Mouse (Mus musculus): ENCODE data around the gene Atl3. TPM values are rescaled to one million over a fixed set of nuclear protein-coding genes. Genes with fewer than 3 reads are reported as not detected.

Gene Atl3
- polyA plus RNA-seq (2012; rRNA removed; ENCODE audit: low replicate concordance) = 40.7 and 44.2 TPM in 2 replicates

GRCm38 (mm10) chr19:7493352-7494186, at the start of gene Atl3:
TSS of gene Atl3 (plus strand) at chr19:7494040.

GRCm38 (mm10) chr19:7482599-7483511, 11.0 kb upstream of the Atl3 start, which contains the start of gene Rtn3:
TSS of gene Rtn3 (minus strand) at chr19:7483281.

GRCm38 (mm10) chr19:7557328-7557822, 63.5 kb downstream of the Atl3 start, which contains the start of gene Pla2g16:
TSS of gene Pla2g16 (plus strand) at chr19:7557459.

Other genes starting within 250 kb of the Atl3 start
- gene Rcor2, start 226.7 kb upstream of the Atl3 start, polyA plus RNA-seq (2012; rRNA removed; ENCODE audit: low replicate concordance) = 13.1 and 16.7 TPM in 2 replicates
- gene Mark2, start 152.2 kb upstream of the Atl3 start, polyA plus RNA-seq (2012; rRNA removed; ENCODE audit: low replicate concordance) = 58.0 and 85.6 TPM in 2 replicates
- 17.4 and 27.2 TPM in 2 replicates for gene Spindoc, start 111.0 kb upstream of the Atl3 start, polyA plus RNA-seq (2012; rRNA removed; ENCODE audit: low replicate concordance)
- 38.2 and 70.4 TPM in 2 replicates for gene 2700081O15Rik, start 76.4 kb upstream of the Atl3 start, polyA plus RNA-seq (2012; rRNA removed; ENCODE audit: low replicate concordance)
- 121 and 206 TPM in 2 replicates for gene Rtn3, start 10.8 kb upstream of the Atl3 start, polyA plus RNA-seq (2012; rRNA removed; ENCODE audit: low replicate concordance)
- gene Pla2g16, start 63.4 kb downstream of the Atl3 start, polyA plus RNA-seq (2012; rRNA removed; ENCODE audit: low replicate concordance) = 90.9 and 381 TPM in 2 replicates
- 57.4 and 110 TPM in 2 replicates for gene Lgals12, start 113.2 kb downstream of the Atl3 start, polyA plus RNA-seq (2012; rRNA removed; ENCODE audit: low replicate concordance)
- gene Hrasls5, start 118.5 kb downstream of the Atl3 start, polyA plus RNA-seq (2012; rRNA removed; ENCODE audit: low replicate concordance) = 0.24 and 0.56 TPM in 2 replicates
- not detected in 2 replicates for gene Slc22a19, start 217.3 kb downstream of the Atl3 start, polyA plus RNA-seq (2012; rRNA removed; ENCODE audit: low replicate concordance)